Mouse (Mus musculus) layer of hippocampus, adult 2 months (tissue): ENCODE measurements around the gene Sod2. TPM values are rescaled to one million over a fixed set of nuclear protein-coding genes. Genes with fewer than 3 reads are reported as not detected.
"Not testable (repeated sequence)": the region's sequence is repeated elsewhere in the genome, so short reads cannot be mapped to it uniquely, and the experiment has no call there.

Experiments used
- DNase-seq, 2 experiments: peaks; one replicate each; pipeline ENCODE4 v3.0.0; 2022; ENCODE audit warnings: low spot score in 2 of 2
- H3K27ac ChIP-seq: fragments of 200-600 bp; 2 replicates; pipeline ENCODE4 v1.8.1; 2022
- H3K4me3 ChIP-seq: fragments of 200-600 bp; 2 replicates; pipeline ENCODE4 v1.8.1; 2022; ENCODE audit warnings: mild to moderate bottlenecking
- CTCF ChIP-seq: fragments of 200-600 bp; conservative IDR thresholded peaks from 2 replicates; pipeline ENCODE4 v1.8.1; 2022; ENCODE audit warnings: antibody characterized with exemption, mild to moderate bottlenecking, moderate library complexity
- long read RNA-seq, 2 experiments: library from polyadenylated mRNA; stranded (forward); transcript quantifications; one replicate each; pipeline ENCODE4 v2.0.0; 2021; ENCODE audit warnings: borderline mapping rate in 2 of 2
- total RNA-seq, 2 experiments: library from RNA; stranded (reverse); gene quantifications; 2 replicates each; pipeline ENCODE4 v1.2.3; 2021

Gene Sod2
- 100 to 1,000 TPM; 237 to 252 TPM for total RNA-seq
- long read RNA-seq, experiment 1, full-length matches to known transcripts = 91 of 115 reads
- long read RNA-seq, experiment 1, partial matches to known transcripts = 8 of 115 reads
- long read RNA-seq, experiment 1, other reads (novel, unspliced or antisense) = 16 of 115 reads
- long read RNA-seq, experiment 2, full-length matches to known transcripts = 132 of 171 reads
- long read RNA-seq, experiment 2, partial matches to known transcripts = 31 of 171 reads
- long read RNA-seq, experiment 2, other reads (novel, unspliced or antisense) = 8 of 171 reads

DNA sequence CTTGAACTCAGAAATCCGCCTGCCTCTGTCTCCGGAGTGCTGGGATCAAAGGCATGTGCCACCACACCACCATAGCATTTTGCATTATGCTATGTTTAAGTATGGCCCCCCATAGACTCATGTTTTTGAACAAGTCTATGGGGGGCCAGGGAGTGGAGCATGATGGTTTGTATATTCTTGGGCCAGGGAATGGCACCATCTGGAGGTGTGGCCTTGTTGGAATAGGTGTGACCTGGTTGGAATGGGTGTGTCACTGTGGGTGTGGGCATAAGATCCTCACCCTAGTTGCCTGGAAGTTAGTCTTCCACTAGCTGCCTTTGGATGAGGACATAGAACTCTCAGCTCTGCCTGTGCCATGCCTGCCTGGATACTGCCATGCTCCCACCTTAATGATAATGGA, at the start of gene Sod2:
Gene Sod2 (plus strand): TSS at position 301 of the 400 bp plus-strand sequence.
- DNase-seq = not testable (repeated sequence)
- H3K4me3 ChIP-seq = peak within 1 kb of the TSS; percentile 97
- H3K27ac ChIP-seq = peak within 1 kb of the TSS; percentile 93

DNA sequence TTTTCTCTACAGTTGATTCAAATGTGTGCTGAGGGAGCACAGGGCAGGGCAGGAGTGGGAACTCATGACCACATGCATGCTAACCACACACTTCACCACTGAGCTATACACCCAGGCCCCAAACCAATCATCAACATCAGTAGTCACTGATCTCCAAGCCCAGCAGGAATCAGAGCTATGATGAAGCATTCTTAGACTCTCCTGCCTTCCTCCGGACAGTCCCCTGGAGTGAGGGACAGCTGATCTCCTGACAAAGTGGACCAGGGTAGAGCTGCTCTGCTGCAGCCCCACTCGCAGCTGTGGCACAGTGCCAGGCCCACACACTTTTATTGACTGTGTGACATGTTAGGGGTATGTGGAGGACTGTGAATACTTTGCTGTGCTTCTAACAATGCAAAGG, 47.3 kb upstream of the Sod2 start:
- not testable (repeated sequence) for H3K4me3 ChIP-seq, DNase-seq, H3K27ac ChIP-seq

DNA sequence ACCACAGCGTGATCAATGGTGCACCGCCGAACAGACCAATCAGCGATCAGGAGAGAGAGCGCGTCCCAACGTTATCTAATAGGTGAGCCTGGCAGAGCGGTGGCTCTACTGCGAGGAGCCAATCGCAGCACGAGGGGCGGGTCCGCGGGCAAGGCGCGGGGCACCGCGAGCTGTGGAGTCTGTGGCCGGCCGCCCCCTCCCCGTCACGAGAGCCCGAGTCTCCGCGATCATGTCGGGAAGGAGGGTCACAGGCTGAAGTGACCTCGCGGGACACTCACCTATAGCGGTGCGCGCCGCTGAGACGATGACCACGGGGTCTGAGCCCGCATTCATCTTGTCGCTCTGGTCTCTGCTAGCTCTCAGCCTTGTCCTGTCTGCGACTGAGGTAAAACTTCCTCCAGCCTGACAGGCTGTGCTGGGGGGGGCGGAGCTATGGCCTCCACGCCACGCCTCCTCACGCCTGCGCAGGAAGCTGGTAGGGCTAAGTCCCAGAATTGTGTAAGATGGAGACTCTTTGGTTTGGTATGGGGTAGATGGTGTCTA, 46.2 kb upstream of the Sod2 start, which contains the start of gene Acat2:
Gene Acat2 (minus strand): TSS at position 417 of the 543 bp plus-strand sequence.
- TF ChIP-seq CTCF = no peak
- DNase-seq = peak; percentile 92 to 94
- peak within 1 kb of the TSS; percentile 87 for H3K4me3 ChIP-seq
- H3K27ac ChIP-seq = peak within 1 kb of the TSS; percentile 91

DNA sequence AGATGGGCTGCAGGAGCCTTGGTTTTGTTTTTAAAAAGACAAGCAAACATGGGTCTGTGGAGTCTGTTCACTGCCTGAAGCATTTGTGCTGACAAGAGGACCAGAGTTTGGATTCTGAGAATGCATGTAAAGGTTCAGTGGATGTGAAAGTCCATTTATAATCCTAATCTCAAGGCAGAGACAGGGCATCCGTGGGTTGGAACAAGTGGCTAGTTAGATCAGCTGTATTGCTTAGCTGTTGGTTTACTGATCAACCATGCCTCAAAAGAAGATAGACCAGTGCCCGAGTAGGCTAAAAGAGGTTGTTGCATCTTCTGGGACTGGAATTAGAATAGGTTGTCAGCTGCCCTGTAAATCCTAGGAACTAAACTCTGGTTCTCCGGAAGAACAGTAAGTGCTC, 43.2 kb upstream of the Sod2 start:
- DNase-seq = no peak
- H3K4me3 ChIP-seq = no peak overlapping the region
- H3K27ac ChIP-seq = no peak overlapping the region
- no peak for TF ChIP-seq CTCF

GRCm38 (mm10) chr17:12967173-12967572, 39.5 kb upstream of the Sod2 start:
- TF ChIP-seq CTCF = no peak
- DNase-seq = no peak
- no peak overlapping the region for H3K27ac ChIP-seq
- no peak overlapping the region for H3K4me3 ChIP-seq

DNA sequence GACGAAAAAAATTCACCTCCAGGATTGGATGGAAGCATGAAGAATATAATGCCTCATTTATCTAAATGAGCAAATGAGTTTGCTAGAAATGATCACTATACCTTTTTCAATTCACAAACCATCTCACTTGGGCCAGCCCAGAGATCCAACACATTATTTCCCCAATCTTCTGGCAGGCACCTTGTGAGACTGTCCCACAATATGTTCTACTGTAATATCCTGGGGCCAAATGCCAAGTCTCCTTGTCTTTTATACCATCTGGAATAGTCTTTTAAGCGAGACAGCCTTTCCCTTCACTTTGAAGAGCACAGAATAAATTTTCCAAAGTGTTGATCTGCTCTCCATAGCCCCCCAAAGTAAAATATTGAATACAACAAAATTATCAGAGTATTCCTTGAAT, 32.8 kb upstream of the Sod2 start:
- no peak overlapping the region for H3K27ac ChIP-seq
- TF ChIP-seq CTCF = no peak
- DNase-seq = no peak
- H3K4me3 ChIP-seq = no peak overlapping the region

GRCm38 (mm10) chr17:12978546-12978945, 28.1 kb upstream of the Sod2 start:
- no peak overlapping the region for H3K27ac ChIP-seq
- TF ChIP-seq CTCF = no peak
- no peak for DNase-seq
- H3K4me3 ChIP-seq = no peak overlapping the region

- TF ChIP-seq CTCF = no peak
- no peak overlapping the region for H3K4me3 ChIP-seq
- no peak for DNase-seq
- H3K27ac ChIP-seq = no peak overlapping the region
Observed at GRCm38 (mm10) chr17:12983988-12984387, 22.7 kb upstream of the Sod2 start.

DNA sequence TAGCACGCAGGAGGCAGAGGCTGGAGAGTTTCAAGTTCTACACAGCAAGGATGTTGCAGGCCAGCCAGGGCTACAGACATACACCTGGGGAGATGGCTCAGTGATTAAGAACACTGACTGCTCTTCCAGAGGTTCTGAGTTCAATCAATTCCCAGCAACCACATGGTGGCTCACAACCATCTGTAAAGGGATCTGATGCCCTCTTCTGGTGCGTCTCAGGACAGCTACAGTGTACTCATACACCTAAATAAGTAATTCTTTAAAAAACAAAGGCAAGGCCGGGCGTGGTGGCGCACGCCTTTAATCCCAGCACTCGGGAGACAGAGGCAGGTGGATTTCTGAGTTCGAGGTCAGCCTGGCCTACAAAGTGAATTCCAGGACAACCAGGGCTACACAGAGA, 18.6 kb upstream of the Sod2 start:
- H3K27ac ChIP-seq, H3K4me3 ChIP-seq, DNase-seq: not testable (repeated sequence)
- peak; percentile 60 for TF ChIP-seq CTCF

GRCm38 (mm10) chr17:12990567-12991145, 16.0 kb upstream of the Sod2 start:
- H3K27ac ChIP-seq = peak overlapping the region; percentile 100
- peak overlapping the region; percentile 63 for H3K4me3 ChIP-seq
- peak; percentile 52 for TF ChIP-seq CTCF
- no peak for DNase-seq

- Histone ChIP-seq H3K27ac (peak overlapping the region; percentile 100), H3K4me3 (peak overlapping the region; percentile 63)
- DNase-seq = no peak
- TF ChIP-seq CTCF = no peak
Observed at GRCm38 (mm10) chr17:12991194-12991634, 15.4 kb upstream of the Sod2 start.

DNA sequence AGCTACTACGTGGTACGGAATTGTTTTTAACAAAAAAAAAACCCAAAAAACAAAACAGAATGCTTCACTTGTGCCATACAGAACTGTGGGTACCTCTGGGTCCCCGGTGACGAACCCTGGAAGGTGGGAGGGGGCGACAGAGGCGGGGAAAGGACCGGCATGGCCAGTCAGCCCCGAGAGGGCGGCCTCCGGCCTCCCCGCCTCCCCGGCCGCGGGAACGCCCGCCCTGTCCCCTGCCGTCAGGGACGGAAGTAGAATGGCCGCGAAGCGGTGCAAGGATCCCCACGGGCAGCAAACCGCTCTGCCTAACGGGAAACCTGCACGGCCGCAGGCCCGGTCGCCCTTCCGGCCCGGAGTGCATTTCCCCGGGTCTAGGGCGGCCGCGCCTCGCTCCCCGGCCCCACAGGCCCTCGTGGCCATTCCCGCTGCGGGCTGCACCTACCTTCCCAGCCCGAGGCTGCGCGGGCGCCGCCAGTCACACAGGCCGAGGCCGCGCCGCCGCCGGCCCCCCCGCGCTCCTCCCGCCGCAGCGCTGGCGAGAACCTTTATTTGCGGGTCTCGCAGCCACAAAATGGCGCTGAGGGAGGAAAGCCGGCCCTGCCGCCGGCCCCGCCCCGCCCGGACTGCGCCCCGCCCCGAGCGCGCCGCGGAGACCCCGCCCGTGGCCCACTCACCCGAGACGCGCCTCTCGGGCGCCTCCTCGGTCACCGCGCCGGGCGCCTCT, 14.8 kb upstream of the Sod2 start:
- H3K4me3 ChIP-seq = peak overlapping the region; percentile 63
- TF ChIP-seq CTCF = peak; percentile 20; the same call in 1 of the 2 replicates
- peak overlapping the region; percentile 100 for H3K27ac ChIP-seq
- peak; percentile 86 to 87 for DNase-seq

- Histone ChIP-seq H3K27ac (peak overlapping the region; percentile 100), H3K4me3 (peak overlapping the region; percentile 63)
- TF ChIP-seq CTCF = no peak
- DNase-seq = peak; percentile 92 to 93
Observed at GRCm38 (mm10) chr17:12992470-12992991, 14.1 kb upstream of the Sod2 start.
